Mouse (Mus musculus) G1E (cell line): ENCODE measurements around the gene Kank1. TPM values are rescaled to one million over a fixed set of nuclear protein-coding genes. Genes with fewer than 3 reads are reported as not detected.

Experiments
- ATAC-seq: 2 replicates; pipeline ENCODE4 v1.8.0; 2016; ENCODE audit warnings: mild to moderate bottlenecking; ENCODE audit not compliant: insufficient number of reproducible peaks, poor library complexity, low FRiP score, severe bottlenecking; ENCODE audit errors: extremely low read depth
- DNase-seq: peaks from one replicate; pipeline ENCODE4 v3.0.0; 2012; ENCODE audit warnings: low spot score
- H3K27me3 ChIP-seq: 2 replicates; pipeline ENCODE4 v1.6.1; 2012; ENCODE audit warnings: mild to moderate bottlenecking, low read length, inconsistent platforms; ENCODE audit not compliant: insufficient read depth
- H3K36me3 ChIP-seq: replicated peaks from 2 replicates; pipeline ENCODE3; 2012; ENCODE audit warnings: mild to moderate bottlenecking, inconsistent platforms
- H3K4me1 ChIP-seq: 2 replicates; pipeline ENCODE4 v1.6.1; 2012; ENCODE audit warnings: low read depth, low read length, inconsistent platforms, mixed read lengths; ENCODE audit not compliant: insufficient read depth
- H3K4me3 ChIP-seq: 2 replicates; pipeline ENCODE4 v1.5.1; 2012; ENCODE audit warnings: low read depth, mild to moderate bottlenecking, inconsistent platforms, low read length, moderate library complexity, mixed read lengths
- H3K9me3 ChIP-seq: replicated peaks from 2 replicates; pipeline ENCODE4 v1.6.1; 2012; ENCODE audit warnings: inconsistent platforms
- CTCF ChIP-seq: IDR thresholded peaks from 2 replicates; pipeline ENCODE4 v1.5.1; 2012; ENCODE audit warnings: low read depth, low read length, inconsistent platforms, mixed read lengths
- GATA1 ChIP-seq: IDR thresholded peaks from 2 replicates; pipeline ENCODE4 v1.6.1; 2012; ENCODE audit warnings: borderline replicate concordance, low read length, inconsistent platforms, mixed read lengths
- GATA2 ChIP-seq: IDR thresholded peaks from 2 replicates; pipeline ENCODE4 v1.6.1; 2012; ENCODE audit warnings: low read depth, low read length, inconsistent platforms, borderline replicate concordance
- POLR2AphosphoS5 ChIP-seq: IDR thresholded peaks from 2 replicates; pipeline ENCODE4 v1.6.1; 2012; ENCODE audit warnings: low read depth, low read length, inconsistent platforms; ENCODE audit not compliant: insufficient replicate concordance
- TAL1 ChIP-seq: conservative IDR thresholded peaks from 2 replicates; pipeline ENCODE4 v1.6.1; 2012; ENCODE audit warnings: low read depth, low read length, inconsistent platforms, mixed read lengths
- polyA plus RNA-seq: library from polyadenylated mRNA; stranded (reverse); fragments of >175 nt; gene quantifications from 2 replicates; pipeline ENCODE4 v1.2.3, GENCODE M21; 2012
- total RNA-seq, 2 experiments: library from RNA; stranded (forward) in 1 of 2; stranded (reverse) in 1 of 2; fragments of 200-1000 nt in 1 of 2; fragments of >200 nt in 1 of 2; fragmentation: Nextera tagmentation in 1 of 2; gene quantifications; 2 replicates each; pipeline ENCODE4 v1.2.3; 2014 to 2017

The Kank1 gene
- total and polyA plus RNA-seq, 3 experiments = 0.22 TPM; not detected in 2

- Histone ChIP-seq H3K36me3 (no peaks in the 10 kb centered on the region), H3K9me3 (peaks cover 65% of the 10 kb centered on the region), H3K4me1 (no peaks in the 10 kb centered on the region), H3K4me3 (no peak overlapping the region), H3K27me3 (no peaks in the 10 kb centered on the region)
- DNase-seq = no peak
- no peak for ATAC-seq
- TF ChIP-seq GATA1 (no peak), CTCF (no peak), TAL1 (no peak), GATA2 (no peak), POLR2AphosphoS5 (no peak)
Measured at GRCm38 (mm10) chr19:25315458-25315889, 78.7 kb downstream of the Kank1 start.

- DNase-seq = no peak
- H3K27me3 ChIP-seq = no peaks in the 10 kb centered on the region
- H3K9me3 ChIP-seq = peaks cover 62% of the 10 kb centered on the region
- H3K4me3 ChIP-seq = no peak overlapping the region
- TF ChIP-seq GATA1 = no peak
- TF ChIP-seq POLR2AphosphoS5 = no peak
- TF ChIP-seq TAL1 = no peak
- no peak for TF ChIP-seq CTCF
- no peak for TF ChIP-seq GATA2
- H3K36me3 ChIP-seq = no peaks in the 10 kb centered on the region
- ATAC-seq = no peak
- H3K4me1 ChIP-seq = no peaks in the 10 kb centered on the region
Measured at GRCm38 (mm10) chr19:25315993-25316392, 79.2 kb downstream of the Kank1 start.

DNA sequence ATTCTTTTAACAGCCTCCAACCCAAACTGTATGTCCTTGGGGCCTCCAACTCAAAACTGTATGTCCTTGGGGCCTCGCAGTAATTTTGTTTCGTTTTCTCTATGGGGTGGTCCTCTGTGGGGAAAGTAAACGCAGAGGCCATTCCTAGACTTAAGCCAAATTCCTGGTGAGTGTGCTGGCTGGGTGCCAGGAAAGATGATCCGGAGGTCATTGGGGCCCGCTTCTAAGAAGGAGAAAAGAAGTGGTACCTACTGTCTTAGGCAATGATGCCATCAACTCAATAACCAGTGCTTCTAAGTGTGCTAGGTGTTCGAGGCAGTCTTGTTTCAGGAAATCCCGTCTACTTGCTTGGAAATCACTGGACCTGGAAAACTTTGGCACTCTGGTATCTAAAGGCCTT, 87.5 kb downstream of the Kank1 start:
- Histone ChIP-seq H3K27me3 (no peaks in the 10 kb centered on the region), H3K4me3 (no peak overlapping the region), H3K36me3 (no peaks in the 10 kb centered on the region), H3K9me3 (peaks cover 44% of the 10 kb centered on the region), H3K4me1 (no peaks in the 10 kb centered on the region)
- TF ChIP-seq CTCF (no peak), GATA1 (no peak), TAL1 (no peak), GATA2 (no peak), POLR2AphosphoS5 (no peak)
- ATAC-seq = no peak
- DNase-seq = no peak

- TF ChIP-seq POLR2AphosphoS5 (no peak), TAL1 (no peak), GATA1 (no peak), CTCF (no peak), GATA2 (no peak)
Measured at GRCm38 (mm10) chr19:25325113-25326001, 88.6 kb downstream of the Kank1 start.

GRCm38 (mm10) chr19:25326002-25326300, 89.2 kb downstream of the Kank1 start:
- no peaks in the 10 kb centered on the region for H3K36me3 ChIP-seq
- DNase-seq (no peak), ATAC-seq (no peak)
- TF ChIP-seq GATA2 (no peak), POLR2AphosphoS5 (no peak), CTCF (no peak), GATA1 (no peak), TAL1 (no peak)
- no peak overlapping the region for H3K4me3 ChIP-seq
- no peaks in the 10 kb centered on the region for H3K4me1 ChIP-seq
- peaks cover 35% of the 10 kb centered on the region for H3K9me3 ChIP-seq
- H3K27me3 ChIP-seq = no peaks in the 10 kb centered on the region

More at GRCm38 (mm10) chr19:25325113-25326001, 88.6 kb downstream of the Kank1 start:
- DNase-seq (no peak), ATAC-seq (no peak)
- H3K9me3 ChIP-seq = peaks cover 34% of the 10 kb centered on the region
- no peak overlapping the region for H3K4me3 ChIP-seq
- no peaks in the 10 kb centered on the region for H3K36me3 ChIP-seq
- H3K27me3 ChIP-seq = no peaks in the 10 kb centered on the region
- no peaks in the 10 kb centered on the region for H3K4me1 ChIP-seq

GRCm38 (mm10) chr19:25327633-25328032, 90.9 kb downstream of the Kank1 start:
- Histone ChIP-seq H3K4me1 (no peaks in the 10 kb centered on the region), H3K9me3 (peaks cover 43% of the 10 kb centered on the region), H3K27me3 (no peaks in the 10 kb centered on the region), H3K36me3 (no peaks in the 10 kb centered on the region), H3K4me3 (no peak overlapping the region)
- ATAC-seq (no peak), DNase-seq (no peak)
- no peak for TF ChIP-seq GATA1
- TF ChIP-seq CTCF = no peak
- TF ChIP-seq GATA2 = no peak
- TF ChIP-seq POLR2AphosphoS5 = no peak
- no peak for TF ChIP-seq TAL1
